Comparison of ENCODE assay signal across 10 mouse cellular contexts in the genomic region with DNA sequence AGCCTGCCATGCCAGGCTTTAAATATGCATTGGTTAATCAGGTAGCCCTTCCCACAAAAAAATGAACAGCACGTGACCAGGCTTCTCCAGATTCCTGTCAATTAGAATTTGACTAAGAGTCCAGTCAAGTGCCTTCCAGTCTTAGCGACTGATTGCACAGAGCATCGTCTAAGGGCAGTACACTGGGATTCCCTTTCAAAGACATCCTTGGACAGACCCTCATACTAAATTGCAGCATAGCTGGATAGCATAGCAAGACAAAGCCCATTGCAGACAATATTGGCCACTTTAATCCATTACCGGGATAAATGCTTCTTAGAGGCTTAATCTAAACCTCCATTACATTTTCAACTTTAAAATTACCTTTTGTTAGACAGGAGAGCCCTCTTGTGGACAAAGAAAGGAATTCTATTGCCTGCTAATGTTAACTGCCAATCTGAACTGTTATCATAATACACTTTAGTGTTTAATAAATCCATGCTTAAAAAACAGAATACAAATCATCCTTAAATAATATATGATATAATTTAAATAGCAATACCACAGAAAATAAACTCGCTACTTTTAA. TPM values are rescaled to one million over a fixed set of nuclear protein-coding genes. Genes with fewer than 3 reads are reported as not detected.
DNase-seq lines count a peak whose midpoint lies in the region; ATAC-seq and TF ChIP-seq lines count a peak whose summit lies in the region.
"Had no signal": no experiment of that assay in that cellular context is flagged by ENCODE, and none has a peak within 500 bp of the region (broad histone marks: within the 10 kb centered on the region; RNA-seq: fewer than 3 reads in every experiment).

No protein-coding gene starts in this region.

- H3K36me3 ChIP-seq in lung, postnatal 0 days (ENCODE audit: insufficient read depth, low read length): no peaks in the 10 kb centered on the region
- no peaks in the 10 kb centered on the region for H3K36me3 ChIP-seq in embryonic facial prominence, embryonic 14.5 days (ENCODE audit: control insufficient read depth, insufficient read depth, low read length)

- no peak for ATAC-seq in lung, postnatal 0 days
- ATAC-seq in embryonic facial prominence, embryonic 14.5 days (ENCODE audit: low read depth): no peak

- no peak for TF ChIP-seq EP300 in lung, postnatal 0 days (IDR thresholded peaks at IDR 0.05)

- no peaks in the 10 kb centered on the region for H3K9me3 ChIP-seq in lung, postnatal 0 days (ENCODE audit: low read length)
- H3K9me3 ChIP-seq in embryonic facial prominence, embryonic 14.5 days (ENCODE audit: control insufficient read depth, low read length): no peaks in the 10 kb centered on the region

- peak; percentile 60 for TF ChIP-seq CTCF in gastrocnemius, adult 2 months (IDR thresholded peaks at IDR 0.05)
- peak; percentile 70 for TF ChIP-seq CTCF in lung, postnatal 0 days (IDR thresholded peaks at IDR 0.05)

- no peak overlapping the region for H3K4me2 ChIP-seq in lung, postnatal 0 days (replicated peaks; ENCODE audit: low read depth, low read length)
- H3K4me2 ChIP-seq in embryonic facial prominence, embryonic 14.5 days (ENCODE audit: low read depth, low read length): no peak overlapping the region

- H3K4me3 ChIP-seq in gastrocnemius, adult 2 months: no peak overlapping the region
- no peak overlapping the region for H3K4me3 ChIP-seq in lung, postnatal 0 days (ENCODE audit: low read depth, low read length)
- H3K4me3 ChIP-seq in embryonic facial prominence, embryonic 14.5 days (ENCODE audit: low read depth, low read length): no peak overlapping the region

- intact Hi-C loops in gastrocnemius, adult 2 months (cut with DNase I): loop anchor here (10.0 kb wide), 1 partner anchor 78 kb away; no protein-coding TSS in a partner anchor
- intact Hi-C loops in gastrocnemius, postnatal 14 days (cut with DNase I; ENCODE audit: low total_unique reads): no loop called here

- H3K9ac ChIP-seq in lung, postnatal 0 days (replicated peaks; ENCODE audit: low read depth): no peak overlapping the region
- no peak overlapping the region for H3K9ac ChIP-seq in embryonic facial prominence, embryonic 14.5 days (ENCODE audit: low read depth, low read length)

- no peaks in the 10 kb centered on the region for H3K4me1 ChIP-seq in lung, postnatal 0 days (ENCODE audit: insufficient read depth, low read depth, low read length)
- H3K4me1 ChIP-seq in embryonic facial prominence, embryonic 14.5 days (ENCODE audit: control insufficient read depth, insufficient read depth, low read length): no peaks in the 10 kb centered on the region

- 26% methylated on average over 5 of the region's 5 CpGs for WGBS in lung, postnatal 0 days
- WGBS in embryonic facial prominence, embryonic 14.5 days: 43% methylated on average over 5 of the region's 5 CpGs

- no peak overlapping the region for H3K27ac ChIP-seq in gastrocnemius, adult 2 months
- H3K27ac ChIP-seq in lung, postnatal 0 days (ENCODE audit: low read length): no peak overlapping the region
- H3K27ac ChIP-seq in embryonic facial prominence, embryonic 14.5 days (replicated peaks; ENCODE audit: low read depth, low read length): no peak overlapping the region

- no peak for DNase-seq in gastrocnemius, adult 2 months
- no peak for DNase-seq in gastrocnemius, postnatal 14 days
- peak; percentile 77 for DNase-seq in lung, postnatal 0 days (ENCODE audit: low spot score)
- DNase-seq in lung, adult 18-20 months: no peak
- DNase-seq in embryonic facial prominence, embryonic 14.5 days (ENCODE audit: low spot score): peak; percentile 59
- peak; percentile 30 for DNase-seq in retina, adult 2 months (ENCODE audit: low read depth, low spot score)
- DNase-seq in heart, adult 11 months: no peak
- DNase-seq in Muller cell, postnatal 12 days (ENCODE audit: inconsistent ontology term): no peak
- DNase-seq: gastrocnemius, postnatal 25 days had no signal

- H3K27me3 ChIP-seq in lung, postnatal 0 days (replicated peaks; ENCODE audit: insufficient read depth, low read length): no peaks in the 10 kb centered on the region
- no peaks in the 10 kb centered on the region for H3K27me3 ChIP-seq in embryonic facial prominence, embryonic 14.5 days (replicated peaks; ENCODE audit: control insufficient read depth, insufficient read depth, low read length)

RNA-seq across cellular contexts. Expression of a gene that starts 33.0 kb away (rescaled TPM):
- under 1 TPM; 0.20 to 0.31 TPM for total RNA-seq in gastrocnemius, adult 2 months (2021)
- under 1 TPM; 0.09 to 0.31 TPM for total RNA-seq in gastrocnemius, postnatal 14 days (2021)
- 2.4 and 2.9 TPM in 2 replicates for polyA plus RNA-seq in lung, postnatal 0 days (2015; fragmentation: Nextera tagmentation; extraction: Ambion mirVana)
- polyA plus RNA-seq in embryonic facial prominence, embryonic 14.5 days (2014; fragmentation: Nextera tagmentation; extraction: Ambion mirVana): 1.4 and 1.9 TPM in 2 replicates
- total RNA-seq: megakaryocyte-erythroid progenitor cell, adult 5-6 weeks had no signal

Comparison
In these comparisons a context has a peak if more than half of its experiments do, and no peak if none do; other contexts are left out.
1. DNase-seq: peak in lung, postnatal 0 days (single experiment), embryonic facial prominence, embryonic 14.5 days (single experiment) and retina, adult 2 months (single experiment); none in gastrocnemius, adult 2 months (single experiment), gastrocnemius, postnatal 14 days (single experiment), lung, adult 18-20 months (0 of 2), heart, adult 11 months (single experiment) and Muller cell, postnatal 12 days (single experiment).